Mouse (Mus musculus): ENCODE measurements around the gene Bex4. TPM values are rescaled to one million over a fixed set of nuclear protein-coding genes. Genes with fewer than 3 reads are reported as not detected.
"Not testable (repeated sequence)": the region's sequence is repeated elsewhere in the genome, so short reads cannot be mapped to it uniquely, and the experiment has no call there.

The Bex4 gene
- 62.7 and 66.2 TPM in 2 replicates for polyA plus RNA-seq (2015; fragmentation: Nextera tagmentation; extraction: Ambion mirVana)

DNA sequence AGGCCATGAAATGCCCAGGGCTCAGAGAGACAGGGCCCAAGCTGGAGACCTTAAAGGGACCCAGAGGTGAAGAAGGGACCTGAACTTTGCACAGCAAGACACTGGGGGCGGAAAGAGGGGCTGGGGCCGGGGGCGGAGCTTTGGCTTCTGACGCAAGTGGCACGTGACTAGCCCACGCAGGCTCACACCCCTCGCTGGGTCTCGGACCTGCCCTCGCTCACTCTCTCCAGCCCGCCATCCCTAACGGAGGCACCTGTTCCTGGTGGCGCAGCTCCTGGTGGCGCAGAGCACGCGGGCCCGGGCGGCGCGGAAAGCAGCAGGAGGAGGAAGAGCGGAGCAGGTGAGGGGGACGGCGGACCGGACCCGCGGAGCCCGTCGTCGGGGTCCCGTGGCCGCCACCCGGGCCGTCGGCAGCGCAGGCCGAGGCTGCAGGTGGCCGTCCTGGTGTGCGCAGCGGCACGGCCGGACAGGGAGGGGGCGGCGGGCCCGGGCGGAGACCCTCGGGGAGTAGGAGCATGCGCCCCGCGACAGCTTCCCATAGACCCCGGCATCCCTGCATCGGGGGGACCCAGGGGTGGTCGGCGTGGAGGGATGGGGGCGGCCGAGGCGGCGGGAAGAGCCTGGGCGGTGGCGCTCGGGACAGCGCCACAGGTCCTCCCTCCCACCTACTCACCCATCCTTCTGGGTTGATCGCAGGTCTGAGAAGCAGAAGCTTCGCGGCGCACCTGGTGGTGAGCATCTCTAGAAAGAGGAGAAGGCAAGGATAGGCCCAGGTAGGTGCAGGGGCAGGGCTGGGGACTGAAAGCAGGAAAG lies at the start of gene Bex4:
Gene Bex4, plus strand, starts transcription at position 170 of the 813 bp plus-strand sequence.
- Histone ChIP-seq H3K4me3 (replicated peaks) (peak within 1 kb of the TSS; percentile 38), H3K27me3 (peaks cover 18% of the 10 kb centered on the region; the same call in 1 of the 2 replicates), H3K4me2 (peak within 1 kb of the TSS; percentile 54)
- 11% methylated on average over 12 of the region's 64 CpGs for WGBS
- not testable (repeated sequence) for H3K27ac ChIP-seq; H3K9ac ChIP-seq; H3K9me3 ChIP-seq (replicated peaks); H3K4me1 ChIP-seq; H3K36me3 ChIP-seq
- peak; percentile 94 for ATAC-seq (replicated peaks; ENCODE audit: low FRiP score)

DNA sequence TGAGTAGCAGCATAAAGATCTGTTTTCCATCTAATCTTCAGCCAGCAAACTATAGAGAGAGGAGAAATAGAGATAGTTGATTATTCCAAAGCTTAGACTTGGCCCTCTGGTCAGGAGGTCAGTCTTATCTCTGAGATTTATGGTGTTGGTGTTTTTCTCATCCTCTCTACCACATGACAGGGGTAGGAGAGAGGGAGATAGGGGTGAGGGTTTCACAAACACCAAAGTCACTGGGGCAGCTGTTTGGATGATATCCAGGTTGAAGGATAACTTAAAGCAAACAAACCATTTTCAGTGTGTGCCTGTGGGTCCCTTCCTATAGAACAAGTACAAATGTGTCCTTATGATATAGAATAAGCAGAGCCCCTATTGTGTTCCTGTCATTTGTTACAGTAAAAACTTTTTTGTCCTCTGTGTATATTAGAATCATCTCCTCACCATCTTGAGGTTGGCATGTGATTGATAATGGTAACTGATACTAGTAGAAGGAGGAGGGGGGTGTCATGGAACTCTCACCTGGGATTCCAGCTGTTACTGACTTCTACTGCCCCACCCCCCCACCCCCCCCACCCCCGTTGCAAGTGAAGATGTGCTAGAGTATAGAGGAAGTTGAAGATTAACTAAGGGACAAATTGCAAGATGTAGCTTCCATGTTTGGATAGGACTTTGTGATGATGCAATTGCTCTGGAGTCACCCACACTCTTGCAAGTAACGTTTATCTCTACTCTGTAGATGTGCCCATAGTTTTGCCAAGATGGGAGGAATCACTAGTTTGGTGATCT lies 46.1 kb upstream of the Bex4 start:
- no peak overlapping the region for H3K9ac ChIP-seq
- no peaks in the 10 kb centered on the region for H3K4me1 ChIP-seq
- no peak overlapping the region for H3K4me2 ChIP-seq
- no peaks in the 10 kb centered on the region for H3K9me3 ChIP-seq (replicated peaks)
- H3K27me3 ChIP-seq = peaks cover 19% of the 10 kb centered on the region; the same call in 1 of the 2 replicates
- no peak overlapping the region for H3K27ac ChIP-seq
- no peak for ATAC-seq (replicated peaks; ENCODE audit: low FRiP score)
- no peak overlapping the region for H3K4me3 ChIP-seq (replicated peaks)
- 24% methylated on average over 2 of the region's 2 CpGs for WGBS
- no peaks in the 10 kb centered on the region for H3K36me3 ChIP-seq

DNA sequence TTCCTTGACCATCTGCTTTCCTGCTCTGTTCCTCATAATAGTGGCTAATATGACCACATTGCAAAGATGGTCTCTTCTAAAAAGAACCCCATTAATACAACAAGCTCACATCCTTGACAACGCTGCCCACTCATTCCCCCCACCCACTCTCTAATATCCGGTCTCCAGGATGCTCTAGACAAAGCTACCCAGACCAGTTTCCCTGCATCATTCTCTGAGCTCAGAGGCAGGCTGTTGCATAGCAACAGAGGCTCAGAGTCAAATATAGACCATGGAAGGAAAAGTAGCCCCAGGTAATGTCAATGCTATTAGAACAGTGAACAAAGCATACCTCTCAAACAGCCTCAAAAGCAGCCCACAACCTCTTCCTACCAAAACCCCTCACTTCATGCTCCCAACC lies 44.4 kb upstream of the Bex4 start:
- WGBS = 56% methylated on average over 2 of the region's 2 CpGs
- Histone ChIP-seq H3K27me3 (peaks cover 23% of the 10 kb centered on the region; the same call in 1 of the 2 replicates), H3K9me3 (replicated peaks) (no peaks in the 10 kb centered on the region), H3K9ac (no peak overlapping the region), H3K4me2 (no peak overlapping the region), H3K4me3 (replicated peaks) (no peak overlapping the region), H3K27ac (no peak overlapping the region), H3K4me1 (no peaks in the 10 kb centered on the region), H3K36me3 (no peaks in the 10 kb centered on the region)
- no peak for ATAC-seq (replicated peaks; ENCODE audit: low FRiP score)

DNA sequence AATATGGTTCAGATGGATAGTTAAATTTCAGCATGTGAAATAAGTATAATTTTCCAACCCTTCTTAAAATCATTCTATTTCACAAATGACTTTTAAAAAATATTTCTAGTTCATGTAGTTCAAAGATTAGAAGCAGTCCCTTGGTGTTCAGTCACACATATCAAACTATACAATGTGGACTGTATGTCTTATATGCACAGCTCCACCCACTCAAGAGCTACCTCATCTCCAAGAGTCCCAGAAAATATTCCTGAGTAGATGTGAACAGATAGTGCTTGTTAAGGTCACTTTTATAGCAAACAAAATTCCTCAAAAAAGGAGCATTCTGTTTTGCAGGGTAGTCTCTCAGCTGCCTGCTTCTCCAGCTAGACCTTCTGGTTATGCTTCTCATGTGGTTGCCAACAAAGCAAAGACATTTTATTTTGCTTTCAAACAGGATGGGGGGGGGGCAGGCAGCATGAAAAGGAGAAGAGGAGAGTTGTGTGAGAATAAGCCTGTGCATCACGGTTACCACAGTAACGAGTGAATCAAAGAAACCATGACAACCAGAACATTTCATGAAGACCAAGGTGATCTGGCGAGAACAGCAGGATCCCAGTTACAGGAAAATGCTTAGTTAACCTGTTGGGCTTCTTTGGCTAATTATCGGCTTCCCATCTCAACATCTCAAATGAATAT lies 34.6 kb upstream of the Bex4 start:
- WGBS = 67% methylated on average over 4 of the region's 4 CpGs
- H3K9ac ChIP-seq = no peak overlapping the region
- no peak for ATAC-seq (replicated peaks; ENCODE audit: low FRiP score)
- no peaks in the 10 kb centered on the region for H3K4me1 ChIP-seq
- H3K4me3 ChIP-seq (replicated peaks) = no peak overlapping the region
- H3K9me3 ChIP-seq (replicated peaks) = no peaks in the 10 kb centered on the region
- H3K36me3 ChIP-seq = no peaks in the 10 kb centered on the region
- H3K27ac ChIP-seq = no peak overlapping the region
- H3K27me3 ChIP-seq = peaks cover 27% of the 10 kb centered on the region
- no peak overlapping the region for H3K4me2 ChIP-seq

DNA sequence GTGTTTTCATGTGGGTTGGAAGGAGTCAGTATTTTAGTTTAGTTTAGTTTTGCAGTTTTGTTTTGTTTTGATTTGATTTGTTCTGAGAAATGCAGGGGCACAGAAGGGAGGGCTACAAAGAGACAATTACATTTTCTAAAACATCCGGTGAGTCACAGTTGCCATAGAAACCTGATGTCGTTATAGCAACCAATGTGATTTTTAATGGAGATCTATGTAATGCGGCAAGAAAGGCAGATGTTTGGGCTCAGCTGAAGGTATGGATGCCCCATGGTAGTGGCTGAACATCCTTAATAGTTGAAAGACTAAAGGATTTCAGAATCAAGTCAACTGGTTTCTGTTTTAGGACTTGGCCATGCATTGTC lies 34.1 kb upstream of the Bex4 start:
- no peak for ATAC-seq (replicated peaks; ENCODE audit: low FRiP score)
- H3K4me2 ChIP-seq = no peak overlapping the region
- no peak overlapping the region for H3K4me3 ChIP-seq (replicated peaks)
- no peak overlapping the region for H3K27ac ChIP-seq
- no peaks in the 10 kb centered on the region for H3K36me3 ChIP-seq
- no peaks in the 10 kb centered on the region for H3K9me3 ChIP-seq (replicated peaks)
- no peaks in the 10 kb centered on the region for H3K4me1 ChIP-seq
- peaks cover 32% of the 10 kb centered on the region for H3K27me3 ChIP-seq
- WGBS = 76% methylated on average over 3 of the region's 3 CpGs
- no peak overlapping the region for H3K9ac ChIP-seq

DNA sequence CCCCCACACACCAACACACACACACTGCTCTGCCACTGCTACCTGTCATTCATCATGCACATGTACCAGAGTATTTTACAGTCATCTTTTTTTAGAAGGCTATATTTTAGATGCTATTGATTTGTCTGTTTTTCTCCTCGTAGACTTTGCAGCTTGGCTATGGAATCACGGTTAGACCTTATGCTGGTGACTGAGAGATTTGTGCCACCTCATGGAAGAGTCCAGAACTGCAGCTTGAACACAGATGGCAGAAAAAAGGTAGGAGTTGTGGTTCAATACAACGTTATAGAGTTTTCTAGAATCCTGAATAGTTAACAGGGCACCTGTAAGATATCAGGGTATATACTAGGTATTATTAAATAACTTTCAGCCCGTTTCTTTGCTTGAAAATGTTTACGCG lies 30.9 kb upstream of the Bex4 start:
- H3K4me3 ChIP-seq (replicated peaks) = no peak overlapping the region
- ATAC-seq (replicated peaks; ENCODE audit: low FRiP score) = no peak
- no peaks in the 10 kb centered on the region for H3K4me1 ChIP-seq
- H3K4me2 ChIP-seq = no peak overlapping the region
- peaks cover 54% of the 10 kb centered on the region for H3K27me3 ChIP-seq
- no peaks in the 10 kb centered on the region for H3K36me3 ChIP-seq
- H3K27ac ChIP-seq = no peak overlapping the region
- H3K9me3 ChIP-seq (replicated peaks) = no peaks in the 10 kb centered on the region
- WGBS = 51% methylated on average over 6 of the region's 6 CpGs
- H3K9ac ChIP-seq = no peak overlapping the region

DNA sequence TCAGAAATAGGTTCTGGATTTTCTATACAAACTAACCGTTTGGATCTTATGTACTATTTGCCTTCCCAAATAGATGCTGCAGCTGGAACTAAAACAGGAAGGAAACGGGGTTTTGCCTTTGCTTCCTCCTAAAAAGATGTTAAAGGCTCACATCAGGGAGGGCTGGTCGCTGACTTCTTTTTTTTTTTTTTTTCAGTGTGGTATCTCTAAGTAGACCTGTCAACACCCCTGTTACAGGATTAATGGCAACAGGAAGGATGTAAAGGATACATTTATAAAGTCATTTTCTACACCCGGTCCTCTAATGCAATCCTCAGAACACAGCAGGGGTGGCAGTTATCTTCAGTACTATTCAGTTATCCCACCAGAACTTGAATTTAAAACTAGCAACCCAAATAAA lies 23.8 kb upstream of the Bex4 start:
- WGBS = 45% methylated on average over 4 of the region's 4 CpGs
- Histone ChIP-seq H3K4me3 (replicated peaks) (peak overlapping the region; percentile 46), H3K4me2 (peak overlapping the region; percentile 67), H3K4me1 (no peaks in the 10 kb centered on the region), H3K9me3 (replicated peaks) (no peaks in the 10 kb centered on the region), H3K36me3 (no peaks in the 10 kb centered on the region), H3K27me3 (peaks cover 50% of the 10 kb centered on the region), H3K9ac (no peak overlapping the region), H3K27ac (no peak overlapping the region)
- no peak for ATAC-seq (replicated peaks; ENCODE audit: low FRiP score)

DNA sequence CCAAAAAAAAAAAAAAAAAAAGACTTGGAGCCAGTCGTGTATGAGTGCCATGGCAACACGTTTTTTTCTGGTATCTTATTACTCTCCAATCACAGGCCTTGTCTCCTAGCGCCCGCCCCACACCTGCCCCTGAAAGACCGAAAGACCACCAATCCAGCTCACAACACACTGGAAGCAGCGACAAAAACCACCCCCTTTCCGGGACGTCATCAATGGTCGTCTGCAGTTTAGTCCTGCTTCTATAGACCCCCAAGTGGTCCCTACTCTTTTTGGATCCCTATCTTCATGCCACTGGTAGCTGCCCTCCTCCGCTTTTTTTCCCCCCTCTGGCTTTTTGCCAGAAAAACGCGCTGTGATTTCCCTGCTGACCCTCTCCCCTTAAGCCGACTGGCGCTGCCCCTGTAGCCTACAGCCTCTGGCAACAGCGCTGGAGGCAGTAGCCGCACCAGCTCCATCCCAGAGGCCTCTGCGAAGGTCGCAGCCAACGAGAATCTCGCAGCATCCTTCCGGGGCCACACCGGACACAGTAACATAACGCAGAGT lies 23.3 kb upstream of the Bex4 start:
- WGBS = 22% methylated on average over 23 of the region's 23 CpGs
- peak; percentile 98 for ATAC-seq (replicated peaks; ENCODE audit: low FRiP score)

DNA sequence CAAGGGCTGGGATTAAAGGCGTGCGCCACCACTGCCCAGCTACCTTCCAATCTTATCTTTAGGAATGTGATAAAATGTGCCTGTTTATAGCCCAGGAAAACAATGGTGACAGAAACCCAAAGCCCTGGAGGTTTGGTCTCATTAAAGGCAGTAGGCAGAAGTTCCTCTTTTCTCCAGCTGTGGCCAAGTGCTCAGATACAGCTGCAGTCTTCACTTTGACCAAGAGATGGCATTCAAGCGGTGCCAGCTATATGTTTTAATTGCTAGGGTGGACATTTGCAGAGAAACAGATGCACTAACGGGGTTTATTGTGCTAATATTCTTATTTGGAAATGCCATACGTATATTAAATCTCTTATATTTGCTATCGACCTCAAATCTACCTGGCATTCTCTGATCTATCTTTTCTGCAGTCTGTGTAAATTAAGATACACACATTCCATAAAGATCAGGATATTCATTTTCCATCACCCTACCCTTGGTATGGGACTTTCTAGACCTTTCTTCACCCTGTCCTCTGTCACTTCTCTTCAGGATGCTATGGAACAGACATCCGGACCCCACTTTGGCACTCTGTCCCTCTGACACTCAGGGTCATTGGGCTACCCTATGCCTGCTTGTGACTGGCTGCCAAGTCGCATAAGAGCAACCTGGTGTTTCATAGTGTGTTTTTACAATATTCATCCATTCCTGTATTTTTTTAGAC lies 11.6 kb upstream of the Bex4 start:
- ATAC-seq (replicated peaks; ENCODE audit: low FRiP score) = no peak
- H3K4me3 ChIP-seq (replicated peaks) = no peak overlapping the region
- no peak overlapping the region for H3K4me2 ChIP-seq
- no peaks in the 10 kb centered on the region for H3K4me1 ChIP-seq
- no peaks in the 10 kb centered on the region for H3K9me3 ChIP-seq (replicated peaks)
- no peaks in the 10 kb centered on the region for H3K36me3 ChIP-seq
- H3K27me3 ChIP-seq = peaks cover 20% of the 10 kb centered on the region
- no peak overlapping the region for H3K9ac ChIP-seq
- WGBS = 63% methylated on average over 8 of the region's 8 CpGs
- no peak overlapping the region for H3K27ac ChIP-seq

More for the DNA sequence above, 23.3 kb upstream of the Bex4 start:
- no peaks in the 10 kb centered on the region for H3K9me3 ChIP-seq (replicated peaks)
- H3K27ac ChIP-seq = no peak overlapping the region
- peak overlapping the region; percentile 46 for H3K4me3 ChIP-seq (replicated peaks)
- H3K36me3 ChIP-seq = no peaks in the 10 kb centered on the region
- H3K9ac ChIP-seq = no peak overlapping the region
- no peaks in the 10 kb centered on the region for H3K4me1 ChIP-seq
- H3K27me3 ChIP-seq = peaks cover 47% of the 10 kb centered on the region
- H3K4me2 ChIP-seq = peak overlapping the region; percentile 67

DNA sequence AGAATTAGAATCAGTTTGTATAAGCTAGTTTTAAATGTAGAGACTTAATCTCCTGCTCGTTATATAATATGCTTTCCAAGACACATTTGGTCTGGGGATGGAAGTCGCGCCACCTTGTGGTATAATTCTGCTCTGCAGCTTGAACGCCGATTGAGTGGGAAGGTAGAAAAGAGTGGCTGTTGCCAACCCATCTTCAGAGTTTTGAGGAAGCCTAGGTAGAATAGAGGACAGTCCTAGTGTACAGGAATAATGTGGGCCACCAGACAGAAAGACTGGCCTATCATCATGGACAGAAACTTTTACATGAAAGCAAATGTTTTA lies 11.1 kb upstream of the Bex4 start:
- H3K27ac ChIP-seq = no peak overlapping the region
- H3K9ac ChIP-seq = no peak overlapping the region
- no peaks in the 10 kb centered on the region for H3K36me3 ChIP-seq
- no peak overlapping the region for H3K4me2 ChIP-seq
- 18% methylated on average over 5 of the region's 5 CpGs for WGBS
- ATAC-seq (replicated peaks; ENCODE audit: low FRiP score) = no peak
- peaks cover 20% of the 10 kb centered on the region for H3K27me3 ChIP-seq
- no peaks in the 10 kb centered on the region for H3K4me1 ChIP-seq
- no peaks in the 10 kb centered on the region for H3K9me3 ChIP-seq (replicated peaks)
- H3K4me3 ChIP-seq (replicated peaks) = no peak overlapping the region

DNA sequence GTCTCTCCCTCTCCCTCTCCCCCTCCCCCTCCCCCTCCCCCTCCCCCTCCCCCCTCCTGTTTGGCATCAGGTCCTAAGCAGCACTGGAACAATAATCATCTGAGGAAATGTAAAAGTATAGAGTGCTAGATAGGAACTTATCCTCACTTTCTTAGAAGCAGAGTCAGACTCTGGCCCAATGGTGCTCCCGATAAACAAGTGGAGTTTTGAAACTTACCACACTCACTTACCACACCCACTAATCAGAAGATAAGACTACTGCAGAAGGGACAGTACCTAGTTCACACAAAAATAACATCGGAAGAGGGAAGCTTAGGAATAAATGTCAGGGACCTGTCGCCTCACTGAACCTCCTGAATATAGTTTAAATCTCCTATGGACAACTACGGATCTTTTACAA lies 3.2 kb upstream of the Bex4 start:
- H3K27me3 ChIP-seq = peaks cover 16% of the 10 kb centered on the region
- H3K36me3 ChIP-seq = no peaks in the 10 kb centered on the region
- no peak overlapping the region for H3K9ac ChIP-seq
- no peak overlapping the region for H3K4me2 ChIP-seq
- no peaks in the 10 kb centered on the region for H3K4me1 ChIP-seq
- no peaks in the 10 kb centered on the region for H3K9me3 ChIP-seq (replicated peaks)
- no peak overlapping the region for H3K27ac ChIP-seq
- H3K4me3 ChIP-seq (replicated peaks) = no peak overlapping the region
- ATAC-seq (replicated peaks; ENCODE audit: low FRiP score) = no peak
- WGBS = 79% methylated on average over 4 of the region's 4 CpGs
